Mouse (Mus musculus) heart, embryonic 16.5 days (tissue): Measurements from ENCODE around the gene Anks6. TPM values are rescaled to one million over a fixed set of nuclear protein-coding genes. Genes with fewer than 3 reads are reported as not detected.

Experiments
- ATAC-seq: fragments of 200-750 bp; cut with Nextera tagmentation; replicated peaks from 2 replicates; pipeline ENCODE4 v1.8.0; 2017; ENCODE audit warnings: moderate number of reproducible peaks; ENCODE audit not compliant: insufficient read depth, low FRiP score; ENCODE audit errors: extremely low read depth
- H3K27ac ChIP-seq: fragments of 300-500 bp; sonication (generic); 2 replicates; pipeline ENCODE4 v1.5.1; 2014; ENCODE audit warnings: mild to moderate bottlenecking, low read length, control low read depth, moderate library complexity
- H3K27me3 ChIP-seq: fragments of 300-500 bp; sonication (generic); 2 replicates; pipeline ENCODE4 v1.6.1; 2014; ENCODE audit warnings: low read length, mixed read lengths; ENCODE audit not compliant: control insufficient read depth, insufficient read depth
- H3K36me3 ChIP-seq: fragments of 300-500 bp; sonication (generic); 2 replicates; pipeline ENCODE4 v1.6.1; 2014; ENCODE audit not compliant: control insufficient read depth, insufficient read depth
- H3K4me1 ChIP-seq: fragments of 300-500 bp; sonication (generic); 2 replicates; pipeline ENCODE4 v1.6.1; 2014; ENCODE audit warnings: low read length, mixed read lengths; ENCODE audit not compliant: control insufficient read depth, insufficient read depth
- H3K4me2 ChIP-seq: fragments of 300-500 bp; sonication (generic); 2 replicates; pipeline ENCODE4 v1.6.1; 2014; ENCODE audit warnings: low read depth, mild to moderate bottlenecking, control low read depth, low read length
- H3K4me3 ChIP-seq: fragments of 300-500 bp; sonication (generic); 2 replicates; pipeline ENCODE4 v1.5.1; 2014; ENCODE audit warnings: mild to moderate bottlenecking, control low read depth, low read length
- H3K9ac ChIP-seq: fragments of 300-500 bp; sonication (generic); 2 replicates; pipeline ENCODE4 v1.6.1; 2014; ENCODE audit warnings: low read length, control low read depth
- H3K9me3 ChIP-seq: fragments of 300-500 bp; sonication (generic); replicated peaks from 2 replicates; pipeline ENCODE4 v1.6.1; 2016; ENCODE audit warnings: low read length; ENCODE audit not compliant: control insufficient read depth
- WGBS: fragments of 180-500 bp; shearing (Covaris S2); extraction: QIAGEN DNeasy Blood & Tissue Kit; methylation state at CpG from one replicate; pipeline ENCODE4 v1.1.7; 2014; 5-methylcytosine and 5-hydroxymethylcytosine counted together
- polyA plus RNA-seq: library from polyadenylated mRNA; unstranded; fragments of >200 nt; fragmentation: Nextera tagmentation; extraction: Ambion mirVana; gene quantifications from 2 replicates; pipeline ENCODE4 v1.2.1, GENCODE M21; 2015

Anks6 gene
- polyA plus RNA-seq, 1 experiment from 2014 or later: 1.6 TPM

DNA sequence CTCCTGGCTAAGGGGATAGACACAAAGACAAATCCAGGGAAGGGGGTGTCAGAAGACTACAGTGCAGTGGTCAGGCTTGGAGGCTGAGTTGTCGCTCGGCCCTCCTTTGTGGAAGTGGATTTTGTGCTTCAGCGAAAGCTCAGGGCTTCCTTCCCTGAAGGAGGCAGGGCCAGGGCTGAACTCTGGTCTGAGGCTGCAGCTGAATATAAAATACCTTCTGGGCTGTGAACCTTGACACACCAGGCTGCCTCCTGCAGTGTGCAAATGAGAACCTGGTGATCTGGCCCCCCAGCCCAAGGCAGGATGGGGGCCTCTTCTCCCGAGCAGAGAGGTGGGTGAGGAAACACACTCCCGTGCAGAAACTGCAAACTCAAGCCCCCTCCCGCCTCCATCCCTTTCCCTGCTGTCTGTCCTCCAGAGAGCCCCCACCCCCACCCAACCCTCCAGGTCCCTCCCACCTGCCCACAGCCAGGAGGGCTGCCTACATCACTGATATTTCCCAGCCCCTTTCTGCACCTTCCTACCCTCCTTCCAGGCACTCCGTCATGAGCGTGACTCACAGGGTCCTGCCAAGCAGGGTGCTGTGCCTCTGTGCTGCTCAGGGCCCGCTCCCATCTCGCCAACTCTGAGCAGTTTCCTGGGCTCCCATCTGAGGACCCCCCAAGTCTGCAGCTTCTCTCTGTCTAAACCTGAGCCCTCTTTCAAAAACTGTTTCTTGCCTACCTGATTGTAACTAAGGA lies 6.4 kb downstream of the Anks6 start:
- no peaks in the 10 kb centered on the region for H3K36me3 ChIP-seq
- no peaks in the 10 kb centered on the region for H3K27me3 ChIP-seq
- H3K4me3 ChIP-seq: no peak overlapping the region
- WGBS: 35% methylated on average over 10 of the region's 10 CpGs
- no peak overlapping the region for H3K4me2 ChIP-seq
- H3K27ac ChIP-seq: no peak overlapping the region
- no peaks in the 10 kb centered on the region for H3K9me3 ChIP-seq
- no peaks in the 10 kb centered on the region for H3K4me1 ChIP-seq
- ATAC-seq: no peak
- H3K9ac ChIP-seq: no peak overlapping the region

DNA sequence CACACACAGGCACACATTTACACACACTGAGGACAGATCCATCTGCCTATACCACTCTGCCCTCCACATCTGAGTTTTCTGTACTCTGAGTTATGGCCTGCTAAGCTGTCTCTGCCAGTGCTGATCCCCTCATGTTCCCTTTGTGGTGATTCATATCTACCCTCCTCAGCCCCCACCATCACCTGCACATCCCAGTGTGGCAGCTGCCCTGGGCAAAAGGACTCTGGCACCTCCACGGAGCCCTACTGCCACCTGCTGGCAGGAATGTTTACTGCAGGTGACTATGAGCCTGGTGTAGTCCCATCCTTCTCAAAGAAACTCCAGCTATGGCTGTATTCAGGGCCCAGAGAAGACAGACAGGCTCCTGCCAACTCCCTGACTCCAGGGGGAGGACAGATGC lies 7.1 kb downstream of the Anks6 start:
- no peak overlapping the region for H3K4me3 ChIP-seq
- no peaks in the 10 kb centered on the region for H3K4me1 ChIP-seq
- no peaks in the 10 kb centered on the region for H3K27me3 ChIP-seq
- H3K4me2 ChIP-seq: no peak overlapping the region
- H3K9ac ChIP-seq: no peak overlapping the region
- no peaks in the 10 kb centered on the region for H3K36me3 ChIP-seq
- H3K9me3 ChIP-seq: no peaks in the 10 kb centered on the region
- peak; percentile 54; the same call in 1 of the 2 replicates for ATAC-seq
- no peak overlapping the region for H3K27ac ChIP-seq
- 4% methylated on average over 1 of the region's 1 CpGs for WGBS

DNA sequence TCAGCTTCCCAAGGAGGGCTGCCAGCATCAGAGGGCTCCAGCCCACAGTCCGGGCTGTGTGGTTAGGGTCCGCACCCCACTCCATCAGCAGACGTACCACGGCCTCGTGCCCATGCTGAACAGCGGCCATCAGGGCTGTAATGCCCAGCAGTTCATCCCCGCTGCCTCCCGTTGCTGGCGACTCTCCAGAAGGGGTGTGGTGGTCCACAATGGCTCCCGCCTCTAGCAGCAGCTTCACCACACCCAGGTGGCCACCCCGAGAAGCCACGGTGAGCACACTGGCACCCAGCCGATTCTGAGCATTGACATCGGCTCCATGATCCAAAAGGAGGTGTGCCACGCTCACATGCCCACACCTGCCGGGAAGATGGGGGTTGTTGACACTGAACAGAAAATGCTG lies 8.0 kb downstream of the Anks6 start:
- Histone ChIP-seq H3K4me3 (no peak overlapping the region), H3K27me3 (no peaks in the 10 kb centered on the region), H3K9me3 (no peaks in the 10 kb centered on the region), H3K4me1 (no peaks in the 10 kb centered on the region), H3K27ac (no peak overlapping the region), H3K36me3 (no peaks in the 10 kb centered on the region), H3K4me2 (no peak overlapping the region), H3K9ac (no peak overlapping the region)
- ATAC-seq: no peak
- WGBS: 92% methylated on average over 16 of the region's 16 CpGs

DNA sequence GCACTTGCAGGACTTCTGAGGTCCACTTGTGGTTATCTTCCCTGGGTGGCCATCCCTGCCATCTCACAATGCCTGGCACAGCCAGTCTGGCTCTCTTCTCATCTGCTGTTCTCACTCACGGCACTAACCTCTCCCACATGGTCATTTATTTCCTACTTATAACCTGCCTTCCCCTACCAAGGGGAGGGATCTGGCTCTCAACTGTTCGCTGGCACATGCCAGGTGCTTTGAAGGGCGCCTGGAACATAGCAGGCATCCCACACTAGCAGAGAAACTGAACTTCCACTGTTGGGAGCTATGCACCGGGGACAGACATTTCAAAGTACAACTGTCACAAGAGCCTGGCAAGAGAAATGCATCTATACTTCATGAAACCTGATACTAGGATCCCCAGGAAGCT lies 9.5 kb downstream of the Anks6 start:
- no peak for ATAC-seq
- Histone ChIP-seq H3K27ac (no peak overlapping the region), H3K4me2 (no peak overlapping the region), H3K4me1 (no peaks in the 10 kb centered on the region), H3K9ac (no peak overlapping the region), H3K9me3 (no peaks in the 10 kb centered on the region), H3K36me3 (no peaks in the 10 kb centered on the region), H3K4me3 (no peak overlapping the region), H3K27me3 (no peaks in the 10 kb centered on the region)
- 59% methylated on average over 4 of the region's 4 CpGs for WGBS

DNA sequence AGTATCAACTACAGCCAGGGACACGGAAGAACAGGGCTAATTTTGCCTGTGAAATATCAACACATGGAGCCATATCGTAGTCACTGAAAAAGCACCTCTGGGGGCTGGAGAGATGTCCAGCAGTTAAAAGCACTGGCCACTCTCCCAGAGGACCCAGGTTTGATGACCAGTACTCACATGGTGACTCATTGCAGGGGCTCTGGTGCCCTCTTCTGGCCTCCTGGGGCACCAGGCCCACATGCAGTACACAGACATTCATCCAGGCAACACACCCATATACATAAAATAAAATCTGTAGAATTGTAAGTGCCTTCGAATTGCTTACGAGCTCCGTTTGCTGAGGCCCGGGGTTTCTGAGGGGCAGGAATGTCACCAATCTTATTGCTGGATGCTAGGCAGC lies 10.3 kb downstream of the Anks6 start:
- Histone ChIP-seq H3K27ac (no peak overlapping the region), H3K4me1 (no peaks in the 10 kb centered on the region), H3K4me3 (no peak overlapping the region), H3K27me3 (no peaks in the 10 kb centered on the region), H3K4me2 (no peak overlapping the region), H3K9ac (no peak overlapping the region), H3K9me3 (no peaks in the 10 kb centered on the region), H3K36me3 (no peaks in the 10 kb centered on the region)
- ATAC-seq: no peak
- WGBS: 82% methylated on average over 6 of the region's 6 CpGs

DNA sequence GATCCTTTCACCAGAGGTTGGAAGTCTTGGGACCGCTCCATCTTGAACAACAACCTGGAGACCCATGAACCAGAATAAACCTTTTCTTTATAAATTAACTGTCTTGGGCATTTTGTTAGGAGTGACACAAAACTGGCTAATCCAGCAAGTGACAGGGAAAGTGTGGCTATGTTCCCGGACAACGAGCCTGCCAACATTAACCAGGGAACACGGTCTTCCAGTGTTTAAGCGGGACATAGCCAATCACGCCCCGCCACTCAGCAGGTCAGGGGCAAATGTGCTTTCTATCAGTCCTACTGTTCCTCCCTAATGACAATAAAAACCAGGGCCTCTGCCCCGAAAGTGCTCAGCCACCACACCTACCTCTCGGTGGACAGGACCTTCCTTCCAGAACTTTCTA lies 13.4 kb downstream of the Anks6 start:
- no peak for ATAC-seq
- Histone ChIP-seq H3K9ac (no peak overlapping the region), H3K27ac (no peak overlapping the region), H3K9me3 (no peaks in the 10 kb centered on the region), H3K4me3 (no peak overlapping the region), H3K36me3 (no peaks in the 10 kb centered on the region), H3K27me3 (no peaks in the 10 kb centered on the region), H3K4me1 (no peaks in the 10 kb centered on the region), H3K4me2 (no peak overlapping the region)
- WGBS: 84% methylated on average over 9 of the region's 9 CpGs

DNA sequence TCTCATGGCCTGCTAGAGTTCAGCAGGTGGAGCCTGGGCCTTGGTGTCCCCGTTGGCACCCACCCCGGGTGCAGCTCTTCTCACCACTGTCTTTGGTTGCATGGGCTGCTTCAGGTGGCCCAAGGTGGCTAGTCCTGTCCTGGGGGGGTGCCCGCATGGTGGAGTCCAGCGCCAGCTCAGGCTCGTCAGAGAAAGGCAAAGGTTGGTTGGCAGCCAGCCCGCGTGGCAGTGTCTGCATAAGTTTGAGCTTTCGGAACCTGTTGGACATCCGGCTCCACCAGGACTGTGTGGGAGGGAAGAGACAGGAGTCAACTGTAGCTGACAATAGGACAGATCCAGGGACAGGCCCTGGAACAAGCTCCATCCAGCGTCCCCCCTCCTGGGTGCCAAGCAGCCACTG lies 17.6 kb downstream of the Anks6 start:
- no peak overlapping the region for H3K9ac ChIP-seq
- H3K4me2 ChIP-seq: no peak overlapping the region
- no peaks in the 10 kb centered on the region for H3K36me3 ChIP-seq
- no peaks in the 10 kb centered on the region for H3K4me1 ChIP-seq
- WGBS: 88% methylated on average over 10 of the region's 10 CpGs
- H3K4me3 ChIP-seq: no peak overlapping the region
- no peak overlapping the region for H3K27ac ChIP-seq
- no peaks in the 10 kb centered on the region for H3K27me3 ChIP-seq
- H3K9me3 ChIP-seq: no peaks in the 10 kb centered on the region
- no peak for ATAC-seq

DNA sequence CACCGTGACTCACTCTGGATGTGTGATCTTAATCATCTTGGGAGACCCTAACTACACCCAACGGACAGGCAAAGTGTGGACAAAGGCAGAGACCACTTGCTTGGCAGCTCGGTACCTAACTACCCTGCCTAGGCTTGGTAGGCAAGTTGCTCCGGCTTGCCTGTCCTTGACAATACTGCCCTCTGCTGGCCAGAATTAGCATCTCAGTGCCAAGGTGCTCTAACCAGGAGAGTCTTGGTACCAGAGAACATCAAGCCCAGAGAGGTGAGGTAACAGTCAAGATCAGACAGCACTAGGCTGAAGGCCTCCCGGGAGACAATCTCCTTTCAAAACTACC lies 19.9 kb downstream of the Anks6 start:
- Histone ChIP-seq H3K4me1 (no peaks in the 10 kb centered on the region), H3K9ac (no peak overlapping the region), H3K36me3 (no peaks in the 10 kb centered on the region), H3K4me2 (no peak overlapping the region), H3K4me3 (no peak overlapping the region), H3K27me3 (no peaks in the 10 kb centered on the region), H3K27ac (no peak overlapping the region), H3K9me3 (no peaks in the 10 kb centered on the region)
- 10% methylated on average over 5 of the region's 5 CpGs for WGBS
- no peak for ATAC-seq

DNA sequence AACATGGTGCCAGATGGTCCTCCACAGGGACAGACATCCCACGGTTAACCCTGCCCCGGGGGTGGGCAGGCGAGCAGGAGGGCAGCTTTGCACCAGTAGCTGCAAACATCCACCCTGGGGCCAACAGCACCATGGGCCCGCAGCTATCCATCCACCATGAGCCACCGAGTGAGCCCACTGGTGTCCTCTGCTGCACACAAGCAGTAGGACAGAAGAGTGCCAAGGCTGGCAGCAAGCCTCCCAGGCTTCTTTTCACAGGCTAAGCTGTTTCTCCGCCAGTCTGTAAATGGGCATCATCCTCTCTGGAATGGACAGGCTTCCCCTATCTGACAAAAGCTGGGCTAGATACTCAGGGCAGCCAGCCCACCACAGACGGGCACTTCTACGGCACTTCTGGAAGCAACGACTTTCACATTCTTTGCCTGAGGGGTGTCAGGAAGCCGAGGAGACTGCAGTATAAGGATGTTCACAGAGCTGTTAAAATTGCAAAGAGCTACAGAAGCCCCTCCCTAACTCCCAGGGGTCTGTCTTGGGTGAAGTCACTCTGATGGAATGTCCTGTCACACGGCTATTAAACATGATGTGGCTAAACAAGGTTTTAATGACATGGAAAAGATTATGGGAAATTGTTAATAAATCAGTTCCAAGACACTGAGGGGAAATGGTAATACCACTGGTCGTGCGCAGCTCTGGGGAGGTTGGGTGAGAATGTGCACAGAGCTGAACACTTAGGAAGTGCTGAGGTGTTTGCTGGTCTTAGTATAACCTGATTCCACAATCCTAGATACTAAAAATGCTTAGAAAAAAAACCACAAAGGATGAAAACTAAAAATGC lies 20.5 kb downstream of the Anks6 start:
- H3K27me3 ChIP-seq: no peaks in the 10 kb centered on the region
- H3K9me3 ChIP-seq: no peaks in the 10 kb centered on the region
- H3K4me1 ChIP-seq: no peaks in the 10 kb centered on the region
- H3K27ac ChIP-seq: no peak overlapping the region
- no peak overlapping the region for H3K4me2 ChIP-seq
- WGBS: 57% methylated on average over 13 of the region's 13 CpGs
- H3K36me3 ChIP-seq: no peaks in the 10 kb centered on the region
- H3K9ac ChIP-seq: no peak overlapping the region
- ATAC-seq: no peak
- H3K4me3 ChIP-seq: no peak overlapping the region
